Mouse (Mus musculus) heart, embryonic 12.5 days (tissue): ENCODE measurements around the gene Ablim1. TPM values are rescaled to one million over a fixed set of nuclear protein-coding genes. Genes with fewer than 3 reads are reported as not detected.

ENCODE experiments used
- ATAC-seq: fragments of 200-750 bp; cut with Nextera tagmentation; 2 replicates; pipeline ENCODE4 v1.8.0; 2017; ENCODE audit warnings: moderate TSS enrichment, moderate library complexity; ENCODE audit not compliant: insufficient number of reproducible peaks, low FRiP score
- H3K27ac ChIP-seq: fragments of 300-500 bp; sonication (generic); 2 replicates; pipeline ENCODE4 v1.5.1; 2016; ENCODE audit warnings: mild to moderate bottlenecking, moderate library complexity; ENCODE audit not compliant: poor library complexity, severe bottlenecking
- H3K27me3 ChIP-seq: fragments of 300-500 bp; sonication (generic); replicated peaks from 2 replicates; pipeline ENCODE4 v1.6.1; 2016; ENCODE audit warnings: mild to moderate bottlenecking, moderate library complexity
- H3K36me3 ChIP-seq: fragments of 300-500 bp; sonication (generic); 2 replicates; pipeline ENCODE4 v1.6.1; 2016; ENCODE audit warnings: mild to moderate bottlenecking, moderate library complexity
- H3K4me1 ChIP-seq: fragments of 300-500 bp; sonication (generic); replicated peaks from 2 replicates; pipeline ENCODE4 v1.6.1; 2016; ENCODE audit warnings: mild to moderate bottlenecking
- H3K4me2 ChIP-seq: fragments of 300-500 bp; sonication (generic); 2 replicates; pipeline ENCODE4 v1.6.1; 2016; ENCODE audit warnings: mild to moderate bottlenecking, moderate library complexity
- H3K4me3 ChIP-seq: fragments of 300-500 bp; sonication (generic); 2 replicates; pipeline ENCODE4 v1.5.1; 2016; ENCODE audit warnings: mild to moderate bottlenecking
- H3K9ac ChIP-seq: fragments of 300-500 bp; sonication (generic); 2 replicates; pipeline ENCODE4 v1.6.1; 2016; ENCODE audit warnings: mild to moderate bottlenecking, moderate library complexity
- H3K9me3 ChIP-seq: fragments of 300-500 bp; sonication (generic); replicated peaks from 2 replicates; pipeline ENCODE4 v1.6.1; 2016; ENCODE audit warnings: mild to moderate bottlenecking, moderate library complexity
- WGBS: fragments of 180-500 bp; shearing (Covaris S2); methylation state at CpG from one replicate; pipeline ENCODE4 v1.1.7; 2016; 5-methylcytosine and 5-hydroxymethylcytosine counted together
- polyA plus RNA-seq: library from polyadenylated mRNA; unstranded; fragments of >200 nt; fragmentation: Nextera tagmentation; extraction: Ambion mirVana; gene quantifications from 2 replicates; pipeline ENCODE4 v1.2.1, GENCODE M21; 2016

Ablim1 gene
- polyA plus RNA-seq, 1 experiment from 2014 or later: 53.5 TPM

DNA sequence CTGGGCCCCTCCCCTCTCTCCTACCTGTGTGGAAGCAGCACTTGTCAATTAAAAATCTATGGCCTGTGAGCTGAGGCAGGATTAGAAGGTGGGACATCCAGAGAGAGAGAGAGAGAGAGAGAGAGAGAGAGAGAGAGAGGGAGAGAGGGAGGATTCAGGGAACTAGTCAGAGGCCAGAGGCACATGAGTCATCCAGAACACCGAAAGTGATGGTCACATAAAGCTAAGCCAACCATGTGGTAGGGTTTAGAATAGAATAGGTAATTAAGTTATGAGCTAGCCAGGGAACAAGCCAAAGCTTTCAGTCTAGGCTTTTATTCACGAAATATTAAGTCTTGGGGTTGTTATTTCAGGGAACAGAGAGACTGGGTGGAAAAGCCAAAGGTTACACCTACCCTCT lies 10.1 kb downstream of the Ablim1 start:
- Histone ChIP-seq H3K27ac (no peak overlapping the region), H3K27me3 (no peaks in the 10 kb centered on the region; the same call in 1 of the 2 replicates), H3K4me3 (no peak overlapping the region), H3K4me2 (no peak overlapping the region), H3K36me3 (no peaks in the 10 kb centered on the region), H3K9me3 (no peaks in the 10 kb centered on the region), H3K9ac (no peak overlapping the region), H3K4me1 (peaks cover 10% of the 10 kb centered on the region; the same call in 1 of the 2 replicates)
- no peak for ATAC-seq
- 74% methylated on average over 2 of the region's 2 CpGs for WGBS

DNA sequence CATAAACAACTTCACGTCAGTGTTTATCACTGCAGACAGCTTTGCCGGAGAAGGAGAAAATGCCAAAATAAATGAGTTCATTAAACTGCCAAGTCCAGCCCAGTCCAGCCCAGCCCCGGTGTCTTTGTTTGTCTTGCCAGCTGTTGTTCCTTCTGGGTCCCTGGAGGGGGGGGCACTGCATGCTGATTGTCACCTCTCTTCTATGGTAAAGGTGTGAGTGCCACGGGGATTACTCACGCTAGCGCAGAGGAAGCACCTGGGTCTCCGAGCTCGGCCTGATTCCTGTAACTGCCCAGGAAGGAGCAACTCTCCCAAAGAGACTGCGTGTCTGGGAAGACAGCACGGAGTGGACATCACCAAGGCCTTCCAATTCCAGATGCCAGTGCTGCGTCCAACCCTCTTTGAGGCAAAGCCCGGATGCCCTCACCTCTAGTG lies 12.7 kb downstream of the Ablim1 start:
- ATAC-seq: no peak
- Histone ChIP-seq H3K4me2 (no peak overlapping the region), H3K9me3 (no peaks in the 10 kb centered on the region), H3K9ac (no peak overlapping the region), H3K27me3 (no peaks in the 10 kb centered on the region; the same call in 1 of the 2 replicates), H3K27ac (no peak overlapping the region), H3K4me1 (0 out of 2 replicates have a peak, but pooled peaks cover 8% of the 10 kb centered on the region), H3K36me3 (no peaks in the 10 kb centered on the region), H3K4me3 (no peak overlapping the region)
- WGBS: 69% methylated on average over 12 of the region's 12 CpGs

DNA sequence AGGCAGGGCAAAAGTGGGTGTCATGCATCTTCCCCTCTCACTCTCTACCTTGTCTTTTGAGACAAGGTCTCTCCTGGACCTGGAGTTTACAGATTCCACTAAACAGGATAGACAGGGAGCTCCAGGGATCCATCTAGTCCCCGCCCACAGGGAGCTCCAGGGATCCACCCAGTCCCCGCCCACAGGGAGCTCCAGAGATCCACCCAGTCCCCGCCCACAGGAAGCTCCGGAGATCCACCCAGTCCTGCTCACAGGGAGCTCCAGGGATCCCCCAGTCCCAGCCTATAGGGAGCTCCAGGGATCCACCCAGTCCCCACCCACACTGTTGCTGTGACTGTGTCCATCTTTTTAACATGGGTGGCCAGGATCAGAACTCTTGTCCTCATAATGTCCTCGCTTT lies 16.7 kb downstream of the Ablim1 start:
- Histone ChIP-seq H3K4me2 (no peak overlapping the region), H3K36me3 (no peaks in the 10 kb centered on the region), H3K9ac (no peak overlapping the region), H3K4me3 (no peak overlapping the region), H3K27me3 (no peaks in the 10 kb centered on the region; the same call in 1 of the 2 replicates), H3K4me1 (peaks cover 9% of the 10 kb centered on the region), H3K9me3 (no peaks in the 10 kb centered on the region), H3K27ac (no peak overlapping the region)
- ATAC-seq: peak; percentile 47; the same call in 1 of the 2 replicates
- 68% methylated on average over 5 of the region's 5 CpGs for WGBS

DNA sequence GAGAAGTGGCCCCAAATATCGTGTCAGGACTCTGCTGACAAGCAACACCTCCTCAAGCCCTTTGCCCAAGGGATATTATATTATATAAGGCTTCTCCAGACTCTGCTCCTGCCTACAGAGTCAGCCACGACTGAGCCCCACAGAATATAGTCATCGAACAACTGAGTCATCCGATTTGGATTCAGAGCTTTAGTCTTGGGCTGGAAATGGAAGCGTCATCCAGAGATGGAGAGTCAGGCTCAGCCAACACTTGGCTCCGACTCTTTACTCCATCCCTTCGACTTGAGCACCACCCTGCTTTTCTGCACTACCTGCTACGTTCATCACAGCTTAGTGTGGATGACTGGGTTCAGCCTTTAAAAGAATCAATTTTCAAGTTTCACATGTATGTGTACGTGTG lies 17.3 kb downstream of the Ablim1 start:
- H3K4me3 ChIP-seq: no peak overlapping the region
- H3K9ac ChIP-seq: no peak overlapping the region
- 82% methylated on average over 9 of the region's 9 CpGs for WGBS
- H3K9me3 ChIP-seq: no peaks in the 10 kb centered on the region
- H3K36me3 ChIP-seq: no peaks in the 10 kb centered on the region
- no peak overlapping the region for H3K27ac ChIP-seq
- ATAC-seq: no peak
- no peak overlapping the region for H3K4me2 ChIP-seq
- H3K4me1 ChIP-seq: peaks cover 9% of the 10 kb centered on the region
- no peaks in the 10 kb centered on the region; the same call in 1 of the 2 replicates for H3K27me3 ChIP-seq

DNA sequence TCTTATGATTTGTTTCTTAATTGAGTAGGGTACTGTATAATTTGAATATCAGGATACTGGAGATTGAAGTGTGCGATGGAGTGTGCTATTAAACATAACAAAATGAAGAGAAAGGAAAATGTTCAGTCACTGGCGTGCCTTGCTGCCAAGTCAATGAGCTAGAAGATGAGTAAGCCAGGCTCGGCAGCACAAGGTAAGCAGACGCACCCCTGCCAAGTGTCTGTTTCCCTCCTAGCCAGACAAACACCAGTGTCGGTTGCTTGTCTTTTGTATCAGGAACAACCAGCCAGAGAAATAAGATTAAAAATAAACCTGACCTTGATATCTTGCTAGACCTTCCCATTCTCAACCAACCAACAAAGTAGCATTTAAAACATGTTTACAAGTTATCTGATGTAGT lies 18.2 kb downstream of the Ablim1 start:
- Histone ChIP-seq H3K27ac (no peak overlapping the region), H3K4me2 (no peak overlapping the region), H3K4me3 (no peak overlapping the region), H3K27me3 (no peaks in the 10 kb centered on the region; the same call in 1 of the 2 replicates), H3K4me1 (peaks cover 9% of the 10 kb centered on the region), H3K9ac (no peak overlapping the region), H3K9me3 (no peaks in the 10 kb centered on the region), H3K36me3 (no peaks in the 10 kb centered on the region)
- WGBS: 77% methylated on average over 5 of the region's 5 CpGs
- ATAC-seq: no peak

DNA sequence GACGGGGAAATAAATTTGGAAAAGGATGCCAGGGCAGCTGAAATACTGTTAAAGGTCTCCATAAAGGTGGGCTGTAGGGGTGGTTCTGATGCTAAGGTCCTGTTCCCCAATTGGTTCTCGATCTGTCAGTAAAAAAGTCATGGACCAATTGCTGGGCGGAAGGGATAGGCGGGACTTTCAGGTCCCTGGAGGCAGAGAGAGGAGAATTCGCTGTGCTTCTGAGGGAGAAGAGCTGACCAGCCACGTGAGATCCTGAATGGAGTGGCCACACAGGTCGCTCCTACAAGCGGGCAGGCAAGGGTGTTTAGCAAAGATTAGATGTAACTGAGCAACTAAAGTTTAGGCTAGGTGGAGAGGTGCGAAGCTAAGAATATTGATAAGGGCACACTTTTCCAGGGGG lies 19.2 kb downstream of the Ablim1 start:
- no peaks in the 10 kb centered on the region for H3K9me3 ChIP-seq
- no peak for ATAC-seq
- no peak overlapping the region for H3K9ac ChIP-seq
- H3K27ac ChIP-seq: no peak overlapping the region
- WGBS: 48% methylated on average over 9 of the region's 9 CpGs
- no peak overlapping the region for H3K4me2 ChIP-seq
- H3K36me3 ChIP-seq: no peaks in the 10 kb centered on the region
- no peaks in the 10 kb centered on the region; the same call in 1 of the 2 replicates for H3K27me3 ChIP-seq
- H3K4me1 ChIP-seq: peaks cover 9% of the 10 kb centered on the region
- H3K4me3 ChIP-seq: no peak overlapping the region

DNA sequence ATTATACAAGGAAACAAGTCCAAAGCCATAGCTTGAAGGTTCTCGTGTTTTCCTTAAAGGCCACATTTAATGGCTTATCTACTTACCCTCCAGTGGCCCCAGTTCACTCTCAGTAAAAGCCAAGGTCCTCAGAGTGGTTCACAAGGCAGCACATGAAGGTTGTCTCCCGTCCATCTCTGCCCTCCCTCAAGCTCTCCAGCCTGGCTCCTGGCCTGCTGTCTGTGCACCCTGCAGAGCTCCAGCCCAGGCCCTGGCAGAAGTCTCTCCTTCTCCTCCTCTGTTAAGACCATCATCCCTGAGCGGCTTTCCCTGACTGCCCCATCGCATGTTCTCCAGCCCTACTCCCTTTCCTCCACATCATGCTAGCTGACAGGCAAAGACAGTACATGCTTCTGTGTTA lies 20.4 kb downstream of the Ablim1 start:
- Histone ChIP-seq H3K4me1 (peaks cover 18% of the 10 kb centered on the region), H3K27me3 (no peaks in the 10 kb centered on the region), H3K36me3 (no peaks in the 10 kb centered on the region), H3K9ac (no peak overlapping the region), H3K27ac (no peak overlapping the region), H3K4me3 (no peak overlapping the region), H3K9me3 (no peaks in the 10 kb centered on the region), H3K4me2 (no peak overlapping the region)
- WGBS: 65% methylated on average over 4 of the region's 4 CpGs
- no peak for ATAC-seq

DNA sequence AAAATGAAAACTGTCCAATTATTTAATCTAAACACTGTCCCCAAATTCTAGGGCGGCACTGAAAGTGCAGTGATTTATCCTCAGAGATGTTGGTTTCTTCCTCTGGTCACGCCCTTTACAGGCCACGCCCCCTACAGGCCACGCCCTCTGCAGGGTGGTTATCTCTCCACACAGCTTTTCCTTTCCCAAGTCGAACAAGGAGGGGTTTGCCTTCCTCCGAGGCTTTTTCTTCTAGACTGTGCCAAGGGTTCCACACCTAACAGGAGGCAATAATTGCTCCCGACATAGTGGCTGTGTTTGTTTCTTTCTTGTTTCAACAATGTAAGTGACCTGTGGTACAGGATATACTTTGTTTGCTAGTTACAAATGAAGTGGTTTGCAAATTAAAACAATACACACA lies 21.0 kb downstream of the Ablim1 start:
- no peak overlapping the region for H3K27ac ChIP-seq
- H3K36me3 ChIP-seq: no peaks in the 10 kb centered on the region
- no peaks in the 10 kb centered on the region for H3K9me3 ChIP-seq
- H3K9ac ChIP-seq: no peak overlapping the region
- H3K4me2 ChIP-seq: no peak overlapping the region
- WGBS: 30% methylated on average over 7 of the region's 7 CpGs
- peaks cover 24% of the 10 kb centered on the region for H3K4me1 ChIP-seq
- ATAC-seq: no peak; the same call in 1 of the 2 replicates
- H3K4me3 ChIP-seq: no peak overlapping the region
- H3K27me3 ChIP-seq: no peaks in the 10 kb centered on the region

DNA sequence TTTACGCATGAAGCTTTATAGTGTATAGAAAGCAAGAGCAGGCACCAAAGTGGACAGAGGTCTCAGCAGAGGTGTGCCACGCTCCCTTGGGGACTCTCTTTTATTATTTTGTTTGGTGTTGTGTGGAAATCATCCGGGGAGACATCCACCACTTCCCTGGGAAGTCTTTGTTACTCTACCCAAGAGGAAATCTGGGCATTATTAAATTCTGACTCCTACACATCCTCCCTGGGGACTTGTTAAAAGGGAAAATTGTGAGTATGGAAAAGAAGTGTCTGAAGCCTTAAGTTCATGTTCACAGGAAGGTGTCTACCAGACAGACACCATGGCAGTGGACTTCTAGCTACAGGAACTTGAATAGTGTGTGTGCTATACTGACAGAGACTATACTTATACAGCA lies 31.4 kb downstream of the Ablim1 start:
- ATAC-seq: no peak
- no peak overlapping the region for H3K9ac ChIP-seq
- no peak overlapping the region for H3K27ac ChIP-seq
- H3K27me3 ChIP-seq: no peaks in the 10 kb centered on the region
- H3K4me1 ChIP-seq: peaks cover under 1% of the 10 kb centered on the region; the same call in 1 of the 2 replicates
- peaks cover 4% of the 10 kb centered on the region; the same call in 1 of the 2 replicates for H3K9me3 ChIP-seq
- no peaks in the 10 kb centered on the region for H3K36me3 ChIP-seq
- no peak overlapping the region for H3K4me3 ChIP-seq
- WGBS: 71% methylated on average over 3 of the region's 3 CpGs
- H3K4me2 ChIP-seq: no peak overlapping the region

DNA sequence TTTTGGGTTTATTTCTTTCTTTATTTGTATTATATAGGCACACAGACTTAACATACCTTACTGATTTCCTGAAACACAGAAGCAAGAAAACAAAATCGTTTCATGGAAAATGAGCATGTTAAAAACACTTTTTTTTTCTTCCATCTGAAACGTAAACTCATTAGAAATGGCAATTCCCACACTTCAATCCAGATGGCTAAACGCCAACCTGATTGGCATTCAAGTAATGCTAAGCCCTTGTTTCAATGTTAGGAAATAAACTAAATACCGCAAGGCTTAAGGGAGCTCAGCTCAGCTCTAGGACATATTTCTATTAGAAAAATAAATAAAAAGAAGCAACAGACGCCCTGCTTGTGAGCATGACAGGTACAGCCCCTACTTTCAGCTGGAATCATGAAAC lies 32.1 kb downstream of the Ablim1 start:
- no peaks in the 10 kb centered on the region for H3K27me3 ChIP-seq
- no peak overlapping the region for H3K4me2 ChIP-seq
- peaks cover 4% of the 10 kb centered on the region; the same call in 1 of the 2 replicates for H3K9me3 ChIP-seq
- 69% methylated on average over 5 of the region's 5 CpGs for WGBS
- no peak for ATAC-seq
- H3K27ac ChIP-seq: no peak overlapping the region
- H3K4me1 ChIP-seq: no peaks in the 10 kb centered on the region
- no peak overlapping the region for H3K9ac ChIP-seq
- H3K36me3 ChIP-seq: no peaks in the 10 kb centered on the region
- no peak overlapping the region for H3K4me3 ChIP-seq

DNA sequence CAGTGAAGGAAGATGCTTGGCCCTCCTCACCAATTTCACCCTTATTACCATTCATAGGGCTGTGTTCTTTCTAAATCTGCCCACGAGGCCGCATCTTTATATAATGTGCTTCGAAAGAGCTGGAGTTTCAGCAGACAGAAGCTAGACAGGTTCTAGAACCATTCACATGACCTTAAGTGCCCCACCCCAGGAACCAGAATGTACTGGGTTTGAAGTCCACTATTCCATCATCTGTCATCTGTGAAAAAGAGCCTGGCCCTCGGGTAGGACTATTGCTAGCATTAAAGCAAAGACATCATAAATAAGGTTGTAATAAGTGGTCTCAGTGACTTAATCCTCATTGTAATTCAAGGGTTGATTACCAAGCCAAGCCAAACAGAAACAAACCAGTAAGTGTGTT lies 35.1 kb downstream of the Ablim1 start:
- no peaks in the 10 kb centered on the region for H3K36me3 ChIP-seq

DNA sequence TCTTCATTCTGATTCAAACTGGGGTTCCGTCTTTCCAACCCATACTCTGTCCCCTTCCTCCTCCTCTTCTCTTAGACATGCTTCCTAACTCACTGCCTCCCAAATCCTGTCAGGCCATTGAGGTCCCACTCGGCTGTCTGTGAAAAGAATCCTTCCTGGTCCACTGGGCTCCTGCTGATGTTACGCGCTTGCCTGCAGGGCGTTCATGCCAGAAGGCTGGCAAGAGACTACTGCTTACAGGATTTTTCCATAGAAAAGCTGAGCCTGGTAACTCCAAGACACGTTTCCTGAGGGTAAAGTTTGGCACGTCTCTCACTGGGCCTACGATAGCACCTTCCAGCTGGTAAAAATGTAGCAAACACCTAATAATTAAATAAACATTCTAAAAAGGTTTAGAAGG lies 36.5 kb downstream of the Ablim1 start:
- H3K27me3 ChIP-seq: no peaks in the 10 kb centered on the region
- no peak for ATAC-seq
- peaks cover 16% of the 10 kb centered on the region for H3K4me1 ChIP-seq
- no peak overlapping the region for H3K27ac ChIP-seq
- H3K9ac ChIP-seq: no peak overlapping the region
- no peak overlapping the region for H3K4me2 ChIP-seq
- H3K4me3 ChIP-seq: no peak overlapping the region
- no peaks in the 10 kb centered on the region for H3K9me3 ChIP-seq
- WGBS: 81% methylated on average over 8 of the region's 8 CpGs
- H3K36me3 ChIP-seq: no peaks in the 10 kb centered on the region

More for the DNA sequence above, 35.1 kb downstream of the Ablim1 start:
- Histone ChIP-seq H3K4me3 (no peak overlapping the region), H3K4me1 (peaks cover 6% of the 10 kb centered on the region), H3K4me2 (no peak overlapping the region), H3K9ac (no peak overlapping the region), H3K27ac (no peak overlapping the region), H3K9me3 (no peaks in the 10 kb centered on the region), H3K27me3 (no peaks in the 10 kb centered on the region)
- WGBS: 83% methylated on average over 4 of the region's 4 CpGs
- no peak for ATAC-seq
